Mouse (Mus musculus) urinary bladder, postnatal 36 days (tissue): ENCODE measurements around the gene Rbp4.
A peak's percentile ranks its signal among the peaks of the same experiment; 100 is the strongest.

Experiments
- DNase-seq, 2 experiments: peaks; one replicate each; pipeline ENCODE4 v3.0.0; 2022; ENCODE audit warnings: low spot score in 2 of 2, mixed read lengths in 1 of 2

Gene Rbp4

GRCm38 (mm10) chr19:38089358-38089757 lies 35.7 kb downstream of the Rbp4 start:
- DNase-seq = no peak

- peak; percentile 18 to 68 for DNase-seq
Measured at GRCm38 (mm10) chr19:38086948-38087551, 38.0 kb downstream of the Rbp4 start.

GRCm38 (mm10) chr19:38085841-38086240 lies 39.2 kb downstream of the Rbp4 start:
- no peak for DNase-seq

GRCm38 (mm10) chr19:38082931-38083525 lies 42.1 kb downstream of the Rbp4 start:
- DNase-seq = peak in 1 of 2 experiments; percentile 15

- no peak for DNase-seq
Measured at GRCm38 (mm10) chr19:38081361-38081760, 43.7 kb downstream of the Rbp4 start.

- no peak for DNase-seq
Measured at GRCm38 (mm10) chr19:38077851-38078540, 47.1 kb downstream of the Rbp4 start.

GRCm38 (mm10) chr19:38076251-38076650 lies 48.8 kb downstream of the Rbp4 start:
- DNase-seq = no peak

GRCm38 (mm10) chr19:38075051-38075450 lies 50.0 kb downstream of the Rbp4 start:
- no peak for DNase-seq

- no peak for DNase-seq
Measured at GRCm38 (mm10) chr19:38073226-38073625, 51.9 kb downstream of the Rbp4 start.
